Mouse (Mus musculus) forebrain, embryonic 14.5 days (tissue): Measurements from ENCODE around the gene Farsb. TPM values are rescaled to one million over a fixed set of nuclear protein-coding genes. Genes with fewer than 3 reads are reported as not detected.
"Not testable (repeated sequence)": the region's sequence is repeated elsewhere in the genome, so short reads cannot be mapped to it uniquely, and the experiment has no call there.

Source experiments
- ATAC-seq: fragments of 200-750 bp; cut with Nextera tagmentation; 2 replicates; pipeline ENCODE4 v1.8.0; 2017; ENCODE audit warnings: mild to moderate bottlenecking, moderate library complexity
- DNase-seq: peaks from one replicate; pipeline ENCODE4 v3.0.0-alpha.2; 2015; ENCODE audit warnings: low spot score
- H3K27ac ChIP-seq: fragments of 300-500 bp; sonication (generic); 2 replicates; pipeline ENCODE4 v1.5.1; 2014; ENCODE audit warnings: low read depth, mild to moderate bottlenecking, control low read depth, low read length, moderate library complexity
- H3K27me3 ChIP-seq: fragments of 300-500 bp; sonication (generic); replicated peaks from 2 replicates; pipeline ENCODE4 v1.6.1; 2014; ENCODE audit warnings: low read length, control low read depth, mixed read lengths; ENCODE audit not compliant: control insufficient read depth, insufficient read depth
- H3K36me3 ChIP-seq: fragments of 300-500 bp; sonication (generic); 2 replicates; pipeline ENCODE4 v1.6.1; 2014; ENCODE audit warnings: low read length, control low read depth; ENCODE audit not compliant: control insufficient read depth, insufficient read depth
- H3K4me1 ChIP-seq: fragments of 300-500 bp; sonication (generic); 2 replicates; pipeline ENCODE4 v1.6.1; 2014; ENCODE audit warnings: antibody characterized with exemption, low read length, control low read depth; ENCODE audit not compliant: control insufficient read depth, insufficient read depth
- H3K4me2 ChIP-seq: fragments of 300-500 bp; sonication (generic); 2 replicates; pipeline ENCODE4 v1.6.1; 2014; ENCODE audit warnings: mild to moderate bottlenecking, control low read depth, low read length
- H3K4me3 ChIP-seq: fragments of 300-500 bp; sonication (generic); 2 replicates; pipeline ENCODE4 v1.5.1; 2014; ENCODE audit warnings: low read depth, low read length, control low read depth
- H3K9ac ChIP-seq: fragments of 300-500 bp; sonication (generic); 2 replicates; pipeline ENCODE4 v1.6.1; 2014; ENCODE audit warnings: mild to moderate bottlenecking, low read length, control low read depth, moderate library complexity
- H3K9me3 ChIP-seq: fragments of 300-500 bp; sonication (generic); replicated peaks from 2 replicates; pipeline ENCODE4 v1.6.1; 2016; ENCODE audit warnings: low read length, control low read depth, mixed read lengths; ENCODE audit not compliant: control insufficient read depth
- WGBS: fragments of 180-500 bp; shearing (Covaris S2); extraction: QIAGEN DNeasy Blood & Tissue Kit; methylation state at CpG from one replicate; pipeline ENCODE4 v1.1.7; 2014; 5-methylcytosine and 5-hydroxymethylcytosine counted together
- polyA plus RNA-seq: library from polyadenylated mRNA; unstranded; fragments of >200 nt; fragmentation: Nextera tagmentation; extraction: Ambion mirVana; gene quantifications from 2 replicates; pipeline ENCODE4 v1.2.1, GENCODE M21; 2014

The Farsb gene
- polyA plus RNA-seq, 1 experiment from 2014 or later: 172 TPM

DNA sequence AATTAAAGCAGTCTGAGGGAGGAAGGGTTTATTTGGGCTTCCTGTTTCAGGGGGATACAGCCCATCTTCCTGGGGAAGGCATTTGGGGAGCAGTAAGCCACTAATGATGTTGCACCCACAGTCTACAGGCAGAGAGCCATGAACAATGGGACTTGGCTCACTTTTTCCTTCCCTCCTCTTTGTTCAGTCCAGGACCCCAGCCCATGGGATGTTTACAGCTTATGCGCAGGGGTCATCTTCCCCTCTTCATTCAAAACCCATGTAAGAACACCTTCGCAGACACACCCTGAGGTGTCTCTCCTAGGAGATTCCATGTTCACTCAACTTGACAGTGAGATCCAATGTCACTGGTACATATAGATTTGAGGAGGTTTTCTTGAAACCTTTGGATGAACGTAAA is 39.7 kb upstream of the Farsb start:
- WGBS: 92% methylated on average over 3 of the region's 3 CpGs
- H3K9ac ChIP-seq: no peak overlapping the region
- H3K4me2 ChIP-seq: no peak overlapping the region
- no peak overlapping the region for H3K27ac ChIP-seq
- DNase-seq: no peak
- no peaks in the 10 kb centered on the region for H3K9me3 ChIP-seq
- no peak overlapping the region for H3K4me3 ChIP-seq
- H3K36me3 ChIP-seq: no peaks in the 10 kb centered on the region
- no peak for ATAC-seq
- no peaks in the 10 kb centered on the region for H3K27me3 ChIP-seq
- H3K4me1 ChIP-seq: no peaks in the 10 kb centered on the region

DNA sequence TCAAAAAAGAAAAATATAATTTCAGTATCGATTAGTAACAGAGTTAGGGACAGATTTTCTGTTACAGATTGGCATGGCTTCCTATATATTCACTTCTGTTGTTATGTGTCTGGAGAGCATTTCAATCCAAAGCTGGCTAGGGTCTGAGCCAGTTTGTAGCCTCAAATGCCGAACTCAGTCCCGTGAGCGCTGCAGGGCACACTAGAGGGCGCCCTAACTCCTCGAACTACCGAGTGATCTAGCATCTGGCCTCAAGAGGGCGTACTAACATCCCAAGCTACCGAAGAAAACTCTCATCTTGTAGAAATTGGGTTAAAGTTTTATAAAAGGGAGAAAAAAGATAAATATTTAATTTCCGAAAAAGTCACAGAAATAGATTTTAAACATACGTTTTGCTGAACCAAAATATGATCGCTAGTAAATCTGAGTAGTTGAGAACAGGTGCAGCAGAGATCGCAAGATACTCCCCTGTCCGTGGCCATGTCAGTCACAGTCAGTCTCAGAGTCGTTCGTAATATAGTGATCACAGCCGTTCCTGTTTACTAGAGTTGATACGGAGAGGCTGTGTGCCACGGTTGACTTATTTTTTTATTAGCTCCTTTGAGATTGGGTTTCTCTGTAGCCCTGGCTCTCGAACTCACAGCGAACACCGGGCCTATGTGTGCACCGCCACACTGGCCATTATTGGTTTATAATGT is 36.6 kb upstream of the Farsb start:
- H3K9ac ChIP-seq: no peak overlapping the region
- no peaks in the 10 kb centered on the region for H3K9me3 ChIP-seq
- 53% methylated on average over 23 of the region's 23 CpGs for WGBS
- H3K36me3 ChIP-seq: no peaks in the 10 kb centered on the region
- DNase-seq (peak; percentile 66), ATAC-seq (no peak)
- H3K4me3 ChIP-seq: no peak overlapping the region
- no peaks in the 10 kb centered on the region for H3K4me1 ChIP-seq
- no peaks in the 10 kb centered on the region for H3K27me3 ChIP-seq
- no peak overlapping the region for H3K4me2 ChIP-seq
- no peak overlapping the region for H3K27ac ChIP-seq

- H3K4me1 ChIP-seq: no peaks in the 10 kb centered on the region
- no peak overlapping the region for H3K27ac ChIP-seq
- no peaks in the 10 kb centered on the region for H3K36me3 ChIP-seq
- WGBS: 87% methylated on average over 7 of the region's 7 CpGs
- H3K27me3 ChIP-seq: no peaks in the 10 kb centered on the region
- DNase-seq (no peak), ATAC-seq (no peak)
- H3K4me2 ChIP-seq: no peak overlapping the region
- H3K4me3 ChIP-seq: no peak overlapping the region
- H3K9ac ChIP-seq: no peak overlapping the region
- no peaks in the 10 kb centered on the region for H3K9me3 ChIP-seq
Observed at GRCm38 (mm10) chr1:78518907-78519306, 30.2 kb upstream of the Farsb start.

- H3K4me1 ChIP-seq: no peaks in the 10 kb centered on the region
- ATAC-seq: no peak
- no peak overlapping the region for H3K9ac ChIP-seq
- WGBS: 79% methylated on average over 8 of the region's 8 CpGs
- no peak overlapping the region for H3K4me2 ChIP-seq
- no peaks in the 10 kb centered on the region for H3K36me3 ChIP-seq
- H3K9me3 ChIP-seq: no peaks in the 10 kb centered on the region
- H3K27me3 ChIP-seq: no peaks in the 10 kb centered on the region
- H3K4me3 ChIP-seq: no peak overlapping the region
- no peak for DNase-seq
- H3K27ac ChIP-seq: no peak overlapping the region
Observed at GRCm38 (mm10) chr1:78512756-78513155, 24.1 kb upstream of the Farsb start.

- Histone ChIP-seq H3K36me3 (no peaks in the 10 kb centered on the region), H3K27me3 (no peaks in the 10 kb centered on the region), H3K27ac (no peak within 1 kb of the TSS), H3K4me2 (peak within 1 kb of the TSS; percentile 54), H3K4me1 (no peaks in the 10 kb centered on the region), H3K9ac (peak within 1 kb of the TSS; percentile 54), H3K9me3 (no peaks in the 10 kb centered on the region), H3K4me3 (peak within 1 kb of the TSS; percentile 22)
- peak; percentile 54; the same call in 1 of the 2 replicates for ATAC-seq
- 4% methylated on average over 25 of the region's 25 CpGs for WGBS
- DNase-seq: peak; percentile 44
Observed at GRCm38 (mm10) chr1:78511621-78512160, 23.0 kb upstream of the Farsb start, which contains the start of gene BC035947. Gene BC035947, minus strand, starts transcription at chr1:78512158.

DNA sequence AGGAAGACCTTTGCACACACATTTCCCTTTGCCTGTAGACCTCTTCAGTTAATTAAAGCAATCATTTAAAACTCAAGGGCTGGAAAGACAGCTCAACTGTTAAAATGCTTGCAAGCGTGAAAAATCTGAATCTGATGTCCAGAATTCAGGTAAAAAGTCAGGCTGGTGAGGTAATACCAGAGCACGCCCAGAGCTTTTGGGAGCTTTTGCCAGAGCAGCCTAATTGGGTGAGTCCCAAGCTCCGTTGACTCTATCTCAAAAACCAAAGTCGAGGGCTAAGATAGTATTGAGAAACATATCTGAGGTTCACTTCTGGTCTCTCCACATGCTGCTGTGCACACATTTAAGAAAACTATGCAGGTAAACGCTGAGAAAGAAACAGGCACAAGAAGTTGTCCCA is 22.2 kb upstream of the Farsb start, which contains the start of gene Mogat1:
Gene Mogat1, plus strand, starts transcription at position 130 of the 400 bp plus-strand sequence.
- peak within 1 kb of the TSS; percentile 22 for H3K4me3 ChIP-seq
- H3K27ac ChIP-seq: no peak within 1 kb of the TSS
- DNase-seq (no peak), ATAC-seq (no peak)
- H3K36me3 ChIP-seq: no peaks in the 10 kb centered on the region
- peak within 1 kb of the TSS; percentile 54 for H3K9ac ChIP-seq
- H3K4me2 ChIP-seq: peak within 1 kb of the TSS; percentile 54
- no peaks in the 10 kb centered on the region for H3K9me3 ChIP-seq
- H3K4me1 ChIP-seq: no peaks in the 10 kb centered on the region
- 50% methylated on average over 5 of the region's 5 CpGs for WGBS
- no peaks in the 10 kb centered on the region for H3K27me3 ChIP-seq

DNA sequence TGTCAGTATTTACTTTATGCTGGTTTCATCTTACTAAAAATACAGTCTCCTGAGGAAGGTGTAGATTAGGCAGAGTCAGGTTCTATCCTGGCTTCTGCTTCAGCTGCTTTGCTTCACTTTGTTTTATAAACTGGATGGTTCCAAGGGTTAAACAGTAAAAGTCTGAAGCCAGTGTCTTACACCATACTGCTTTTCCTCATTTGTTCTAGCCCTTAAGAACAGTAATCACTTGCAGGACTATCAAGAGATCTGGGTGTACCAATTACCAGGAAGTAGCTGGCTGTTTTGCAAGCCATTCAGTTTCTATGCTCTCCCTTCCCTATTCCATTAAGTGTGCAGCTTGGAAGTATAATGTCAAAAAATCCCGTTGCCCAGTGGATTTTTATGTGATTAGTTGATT is 18.4 kb upstream of the Farsb start:
- ATAC-seq (no peak), DNase-seq (no peak)
- Histone ChIP-seq H3K27ac (no peak overlapping the region), H3K27me3 (no peaks in the 10 kb centered on the region), H3K4me2 (no peak overlapping the region), H3K4me1 (no peaks in the 10 kb centered on the region), H3K9ac (no peak overlapping the region), H3K4me3 (no peak overlapping the region), H3K9me3 (no peaks in the 10 kb centered on the region), H3K36me3 (no peaks in the 10 kb centered on the region)
- 70% methylated on average over 1 of the region's 1 CpGs for WGBS

DNA sequence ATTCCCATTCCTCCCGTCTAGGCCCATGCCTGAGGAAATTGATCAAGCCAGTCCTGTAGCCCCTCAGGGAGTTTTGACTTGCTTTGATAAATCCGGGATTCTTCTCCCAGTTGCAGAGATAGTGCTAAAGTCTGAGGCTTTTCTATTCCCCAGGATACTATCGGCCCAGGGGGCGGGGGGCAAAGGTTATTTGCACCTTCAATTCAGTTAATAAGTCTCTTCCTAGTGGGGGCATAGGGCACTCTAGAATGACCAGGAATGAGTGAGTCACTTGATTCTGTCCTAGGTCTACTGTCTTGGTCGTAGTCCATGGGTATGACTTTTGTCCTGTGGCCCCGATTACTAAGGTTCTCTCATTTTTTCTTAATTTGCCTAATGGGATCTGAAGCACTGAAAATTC is 13.8 kb upstream of the Farsb start:
- Histone ChIP-seq H3K36me3 (no peaks in the 10 kb centered on the region), H3K4me2 (no peak overlapping the region), H3K9me3 (no peaks in the 10 kb centered on the region), H3K9ac (no peak overlapping the region), H3K27me3 (no peaks in the 10 kb centered on the region), H3K4me1 (no peaks in the 10 kb centered on the region), H3K4me3 (no peak overlapping the region), H3K27ac (no peak overlapping the region)
- DNase-seq (no peak), ATAC-seq (no peak)
- 92% methylated on average over 6 of the region's 6 CpGs for WGBS

GRCm38 (mm10) chr1:78501856-78502255 is 13.2 kb upstream of the Farsb start:
- not testable (repeated sequence) for H3K27ac ChIP-seq, DNase-seq, H3K9me3 ChIP-seq, H3K4me3 ChIP-seq, ATAC-seq, H3K36me3 ChIP-seq, H3K27me3 ChIP-seq, H3K9ac ChIP-seq, H3K4me1 ChIP-seq, H3K4me2 ChIP-seq
- WGBS: 89% methylated on average over 12 of the region's 12 CpGs
